Mouse (Mus musculus) liver, embryonic 18 days (tissue): ENCODE measurements around the gene Gmpr. TPM values are rescaled to one million over a fixed set of nuclear protein-coding genes. Genes with fewer than 3 reads are reported as not detected.

Experiments used
- polyA plus RNA-seq: library from polyadenylated mRNA; depleted of rRNA; stranded (reverse); fragments of >200 nt; gene quantifications from 2 replicates; pipeline ENCODE4 v1.2.3, GENCODE M21; 2012; rRNA removed

Gene Gmpr
- polyA plus RNA-seq, result 40.6 and 46.1 TPM in 2 replicates

DNA sequence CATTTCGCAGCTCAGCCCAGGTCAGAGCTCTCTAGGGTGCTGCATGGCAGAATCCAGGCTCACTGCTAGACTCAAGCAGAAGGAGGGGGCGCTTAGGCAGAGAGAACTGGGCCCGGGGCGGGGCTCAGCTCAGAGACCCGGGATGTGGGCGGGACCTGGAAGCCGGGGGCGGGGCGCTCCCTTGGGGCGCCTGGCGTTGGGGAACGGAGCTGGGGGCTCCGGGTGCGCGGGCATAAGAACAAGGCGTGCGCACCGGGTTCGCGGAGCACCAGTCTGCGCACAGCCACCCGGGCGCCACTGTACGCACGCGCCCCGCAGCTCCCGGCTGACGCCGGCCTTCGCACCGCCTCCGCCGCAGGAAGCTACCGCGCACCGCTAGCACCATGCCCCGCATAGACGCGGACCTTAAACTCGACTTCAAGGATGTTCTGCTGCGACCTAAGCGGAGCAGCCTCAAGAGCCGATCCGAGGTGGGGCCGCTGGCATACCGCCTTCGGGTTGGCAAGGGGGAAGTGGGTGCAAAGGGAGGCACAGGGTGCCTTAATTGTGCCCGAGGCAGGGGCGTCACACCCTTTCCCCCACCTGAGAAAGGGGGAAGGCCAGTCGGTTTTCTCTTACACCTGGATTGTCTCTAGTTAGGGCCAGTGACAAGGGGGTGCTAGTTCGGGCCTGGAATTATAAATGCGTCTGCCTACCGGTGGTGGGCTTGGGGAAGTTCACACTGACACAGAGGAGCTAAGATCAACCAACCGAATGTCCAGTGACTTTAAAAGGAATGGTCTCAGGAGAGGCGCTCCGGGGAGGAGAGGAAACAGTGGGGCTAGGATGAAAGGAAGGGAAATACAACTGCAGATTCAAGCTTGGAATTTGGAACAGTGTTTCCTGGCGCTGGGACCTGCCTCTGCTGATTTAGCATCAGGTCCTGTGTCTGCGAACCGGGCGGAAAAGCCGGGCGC is at the start of gene Gmpr:
TSS of gene Gmpr (plus strand) at position 171 of the 956 bp plus-strand sequence.

Other genes with a start within 250 kb of the Gmpr start
- gene Mylip, start 117.7 kb upstream of the Gmpr start, polyA plus RNA-seq, result 8.7 and 9.3 TPM in 2 replicates